Mouse (Mus musculus) embryonic facial prominence, embryonic 11.5 days (tissue): Measurements from ENCODE around the gene Polr3gl. TPM values are rescaled to one million over a fixed set of nuclear protein-coding genes. Genes with fewer than 3 reads are reported as not detected.

Source experiments
- ATAC-seq: fragments of 200-750 bp; cut with Nextera tagmentation; replicated peaks from 2 replicates; pipeline ENCODE4 v1.8.0; 2017; ENCODE audit warnings: low read depth; ENCODE audit not compliant: insufficient number of reproducible peaks, low FRiP score, low TSS enrichment
- DNase-seq: peaks from one replicate; pipeline ENCODE4 v3.0.0-alpha.2; 2015; ENCODE audit warnings: low spot score
- H3K27ac ChIP-seq: fragments of 300-500 bp; sonication (generic); replicated peaks from 2 replicates; pipeline ENCODE4 v1.5.1; 2014; ENCODE audit warnings: mild to moderate bottlenecking, low read depth, low read length, control low read depth
- H3K27me3 ChIP-seq: fragments of 300-500 bp; sonication (generic); 2 replicates; pipeline ENCODE4 v1.6.1; 2014; ENCODE audit warnings: mild to moderate bottlenecking, low read length, moderate library complexity, mixed read lengths; ENCODE audit not compliant: control insufficient read depth, insufficient read depth
- H3K36me3 ChIP-seq: fragments of 300-500 bp; sonication (generic); replicated peaks from 2 replicates; pipeline ENCODE4 v1.6.1; 2014; ENCODE audit warnings: low read depth, mild to moderate bottlenecking, low read length, moderate library complexity, mixed read lengths; ENCODE audit not compliant: control insufficient read depth, insufficient read depth
- H3K4me1 ChIP-seq: fragments of 300-500 bp; sonication (generic); 2 replicates; pipeline ENCODE4 v1.6.1; 2014; ENCODE audit warnings: low read length, mixed read lengths; ENCODE audit not compliant: control insufficient read depth, insufficient read depth
- H3K4me2 ChIP-seq: fragments of 300-500 bp; sonication (generic); 2 replicates; pipeline ENCODE4 v1.6.1; 2014; ENCODE audit warnings: low read depth, mild to moderate bottlenecking, control low read depth, low read length, moderate library complexity
- H3K4me3 ChIP-seq: fragments of 300-500 bp; sonication (generic); 2 replicates; pipeline ENCODE4 v1.5.1; 2014; ENCODE audit warnings: low read depth, low read length, control low read depth
- H3K9ac ChIP-seq: fragments of 300-500 bp; sonication (generic); replicated peaks from 2 replicates; pipeline ENCODE4 v1.6.1; 2014; ENCODE audit warnings: mild to moderate bottlenecking, control low read depth, low read length
- H3K9me3 ChIP-seq: fragments of 300-500 bp; sonication (generic); replicated peaks from 2 replicates; pipeline ENCODE4 v1.6.1; 2016; ENCODE audit warnings: mild to moderate bottlenecking, low read length, inconsistent platforms, mixed read lengths; ENCODE audit not compliant: control insufficient read depth
- WGBS: fragments of 180-500 bp; shearing (Covaris S2); extraction: QIAGEN DNeasy Blood & Tissue Kit; methylation state at CpG from one replicate; pipeline ENCODE4 v1.1.7; 2014; 5-methylcytosine and 5-hydroxymethylcytosine counted together
- polyA plus RNA-seq: library from polyadenylated mRNA; unstranded; fragments of >200 nt; fragmentation: Nextera tagmentation; extraction: Ambion mirVana; gene quantifications from 2 replicates; pipeline ENCODE4 v1.2.1, GENCODE M21; 2014

Polr3gl gene
- 13.2 and 14.2 TPM in 2 replicates for polyA plus RNA-seq

GRCm38 (mm10) chr3:96593790-96594560, at the start of gene Polr3gl:
Polr3gl (minus strand) TSS chr3:96594181.
- DNase-seq (peak; percentile 95), ATAC-seq (peak; percentile 76)
- WGBS = under 1% methylated on average over 38 of the region's 38 CpGs
- Histone ChIP-seq H3K9ac (peak within 1 kb of the TSS; percentile 69), H3K9me3 (no peaks in the 10 kb centered on the region), H3K27me3 (peaks cover 10% of the 10 kb centered on the region), H3K27ac (peak within 1 kb of the TSS; percentile 70; the same call in 1 of the 2 replicates), H3K4me2 (peak within 1 kb of the TSS; percentile 65), H3K4me1 (peaks cover 6% of the 10 kb centered on the region), H3K4me3 (peak within 1 kb of the TSS; percentile 61), H3K36me3 (no peaks in the 10 kb centered on the region)

- ATAC-seq (no peak), DNase-seq (peak; percentile 67)
- Histone ChIP-seq H3K4me1 (no peaks in the 10 kb centered on the region), H3K36me3 (peaks cover 6% of the 10 kb centered on the region), H3K9ac (no peak overlapping the region), H3K27ac (no peak overlapping the region), H3K9me3 (no peaks in the 10 kb centered on the region), H3K4me2 (no peak overlapping the region), H3K4me3 (no peak overlapping the region), H3K27me3 (no peaks in the 10 kb centered on the region)
- WGBS = 77% methylated on average over 1 of the region's 1 CpGs
Measured at GRCm38 (mm10) chr3:96639219-96639618, 45.2 kb upstream of the Polr3gl start.

GRCm38 (mm10) chr3:96636448-96636847, 42.5 kb upstream of the Polr3gl start:
- peak overlapping the region; percentile 93; the same call in 1 of the 2 replicates for H3K4me3 ChIP-seq
- no peak for DNase-seq
- no peak for ATAC-seq
- peaks cover 4% of the 10 kb centered on the region for H3K36me3 ChIP-seq
- H3K27ac ChIP-seq = no peak overlapping the region
- H3K9me3 ChIP-seq = no peaks in the 10 kb centered on the region
- H3K9ac ChIP-seq = peak overlapping the region; percentile 14; the same call in 1 of the 2 replicates
- no peaks in the 10 kb centered on the region for H3K4me1 ChIP-seq
- no peaks in the 10 kb centered on the region for H3K27me3 ChIP-seq
- H3K4me2 ChIP-seq = peak overlapping the region; percentile 81
- 57% methylated on average over 11 of the region's 11 CpGs for WGBS

GRCm38 (mm10) chr3:96635906-96636305, 41.9 kb upstream of the Polr3gl start:
- 13% methylated on average over 15 of the region's 15 CpGs for WGBS
- Histone ChIP-seq H3K27ac (peak overlapping the region; percentile 43), H3K4me2 (peak overlapping the region; percentile 81), H3K36me3 (peaks cover 4% of the 10 kb centered on the region), H3K9me3 (no peaks in the 10 kb centered on the region), H3K4me1 (no peaks in the 10 kb centered on the region), H3K4me3 (peak overlapping the region; percentile 93), H3K9ac (peak overlapping the region; percentile 96), H3K27me3 (no peaks in the 10 kb centered on the region)
- no peak for ATAC-seq
- DNase-seq = peak; percentile 5

- H3K4me1 ChIP-seq = no peaks in the 10 kb centered on the region
- no peaks in the 10 kb centered on the region for H3K27me3 ChIP-seq
- 1% methylated on average over 60 of the region's 60 CpGs for WGBS
- no peaks in the 10 kb centered on the region for H3K9me3 ChIP-seq
- ATAC-seq (peak; percentile 88), DNase-seq (peak; percentile 84)
- H3K36me3 ChIP-seq = peaks cover 4% of the 10 kb centered on the region
- peak within 1 kb of the TSS; percentile 96 for H3K9ac ChIP-seq
- H3K4me3 ChIP-seq = peak within 1 kb of the TSS; percentile 93
- H3K4me2 ChIP-seq = peak within 1 kb of the TSS; percentile 81
- H3K27ac ChIP-seq = peak within 1 kb of the TSS; percentile 43
Measured at GRCm38 (mm10) chr3:96634928-96635879, 41.2 kb upstream of the Polr3gl start, which contains the start of the genes Pex11b and Gm42957. Pex11b (plus strand) TSS chr3:96635376. Gm42957 (plus strand) TSS chr3:96635474.

- Histone ChIP-seq H3K36me3 (peaks cover 3% of the 10 kb centered on the region), H3K9ac (no peak overlapping the region), H3K9me3 (no peaks in the 10 kb centered on the region), H3K27ac (no peak overlapping the region), H3K27me3 (no peaks in the 10 kb centered on the region), H3K4me1 (no peaks in the 10 kb centered on the region), H3K4me2 (no peak overlapping the region), H3K4me3 (no peak overlapping the region)
- 76% methylated on average over 1 of the region's 1 CpGs for WGBS
- DNase-seq = no peak
- no peak for ATAC-seq
Measured at GRCm38 (mm10) chr3:96634015-96634414, 40.0 kb upstream of the Polr3gl start.

- Histone ChIP-seq H3K27me3 (no peaks in the 10 kb centered on the region), H3K36me3 (no peaks in the 10 kb centered on the region), H3K4me1 (no peaks in the 10 kb centered on the region), H3K4me2 (no peak overlapping the region), H3K27ac (no peak overlapping the region), H3K9me3 (no peaks in the 10 kb centered on the region), H3K4me3 (no peak overlapping the region), H3K9ac (no peak overlapping the region)
- DNase-seq = no peak
- no peak for ATAC-seq
Measured at GRCm38 (mm10) chr3:96632058-96632457, 38.1 kb upstream of the Polr3gl start.
